Mouse (Mus musculus) neural tube, embryonic 11.5 days (tissue): ENCODE measurements around the gene 4930518I15Rik. TPM values are rescaled to one million over a fixed set of nuclear protein-coding genes. Genes with fewer than 3 reads are reported as not detected.

Source experiments
- ATAC-seq: fragments of 200-750 bp; cut with Nextera tagmentation; 2 replicates; pipeline ENCODE4 v1.8.0; 2017; ENCODE audit warnings: moderate number of reproducible peaks, mild to moderate bottlenecking, moderate TSS enrichment, moderate library complexity; ENCODE audit not compliant: insufficient read depth, low FRiP score, low TSS enrichment
- DNase-seq: peaks from one replicate; pipeline ENCODE4 v3.0.0-alpha.2; 2015; ENCODE audit warnings: low spot score
- H3K27ac ChIP-seq: fragments of 300-500 bp; sonication (generic); 2 replicates; pipeline ENCODE4 v1.5.1; 2014; ENCODE audit warnings: low read depth, mild to moderate bottlenecking, low read length
- H3K27me3 ChIP-seq: fragments of 300-500 bp; sonication (generic); 2 replicates; pipeline ENCODE4 v1.6.1; 2014; ENCODE audit warnings: mild to moderate bottlenecking, low read length, mixed read lengths; ENCODE audit not compliant: control insufficient read depth, insufficient read depth
- H3K36me3 ChIP-seq: fragments of 300-500 bp; sonication (generic); 2 replicates; pipeline ENCODE4 v1.6.1; 2014; ENCODE audit warnings: mild to moderate bottlenecking, low read length, moderate library complexity, mixed read lengths; ENCODE audit not compliant: control insufficient read depth, insufficient read depth
- H3K4me1 ChIP-seq: fragments of 300-500 bp; sonication (generic); 2 replicates; pipeline ENCODE4 v1.6.1; 2014; ENCODE audit warnings: low read length, mixed read lengths; ENCODE audit not compliant: control insufficient read depth, insufficient read depth
- H3K4me2 ChIP-seq: fragments of 300-500 bp; sonication (generic); 2 replicates; pipeline ENCODE4 v1.6.1; 2014; ENCODE audit warnings: low read depth, mild to moderate bottlenecking, moderate library complexity
- H3K4me3 ChIP-seq: fragments of 300-500 bp; sonication (generic); 2 replicates; pipeline ENCODE4 v1.5.1; 2014; ENCODE audit warnings: low read depth, low read length
- H3K9ac ChIP-seq: fragments of 300-500 bp; sonication (generic); 2 replicates; pipeline ENCODE4 v1.6.1; 2014; ENCODE audit warnings: mild to moderate bottlenecking, low read length
- H3K9me3 ChIP-seq: fragments of 300-500 bp; sonication (generic); 2 replicates; pipeline ENCODE4 v1.6.1; 2016; ENCODE audit warnings: low read length; ENCODE audit not compliant: control insufficient read depth
- WGBS: fragments of 180-500 bp; shearing (Covaris S2); extraction: QIAGEN DNeasy Blood & Tissue Kit; methylation state at CpG from one replicate; pipeline ENCODE4 v1.1.7; 2014; 5-methylcytosine and 5-hydroxymethylcytosine counted together
- polyA plus RNA-seq: library from polyadenylated mRNA; unstranded; fragments of >200 nt; fragmentation: Nextera tagmentation; extraction: Ambion mirVana; gene quantifications from 2 replicates; pipeline ENCODE4 v1.2.1, GENCODE M21; 2014

4930518I15Rik gene
- polyA plus RNA-seq, 1 experiment from 2014 or later = 5.6 TPM

DNA sequence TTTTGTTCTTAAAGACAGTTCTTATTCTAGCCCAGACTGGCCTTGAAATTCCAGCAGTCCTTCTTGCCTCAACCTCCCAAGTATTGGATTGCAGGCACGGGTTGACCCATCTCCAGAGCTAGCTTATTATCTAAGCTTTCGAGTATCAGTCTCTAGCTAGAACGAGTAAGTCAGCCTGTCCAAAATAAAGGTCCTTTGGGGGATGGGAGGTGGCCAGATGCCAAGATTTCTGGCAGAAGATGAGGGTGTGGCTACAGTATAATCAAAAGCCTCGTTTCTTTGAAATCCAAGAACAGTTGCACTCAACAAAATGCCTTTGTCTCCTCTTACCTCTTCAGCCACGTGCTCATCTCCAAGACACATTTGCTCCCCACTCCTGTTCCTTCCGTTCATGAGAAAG lies 12.8 kb upstream of the 4930518I15Rik start:
- Histone ChIP-seq H3K27ac (no peak overlapping the region), H3K4me2 (no peak overlapping the region), H3K4me3 (no peak overlapping the region), H3K27me3 (no peaks in the 10 kb centered on the region), H3K36me3 (peaks cover 10% of the 10 kb centered on the region), H3K4me1 (no peaks in the 10 kb centered on the region), H3K9ac (no peak overlapping the region), H3K9me3 (no peaks in the 10 kb centered on the region)
- WGBS = 83% methylated on average over 6 of the region's 6 CpGs
- DNase-seq (no peak), ATAC-seq (no peak)

GRCm38 (mm10) chr2:156869554-156869953 lies 11.8 kb upstream of the 4930518I15Rik start:
- H3K4me3 ChIP-seq = no peak overlapping the region
- DNase-seq (no peak), ATAC-seq (no peak)
- H3K4me2 ChIP-seq = no peak overlapping the region
- H3K36me3 ChIP-seq = peaks cover 9% of the 10 kb centered on the region
- H3K27me3 ChIP-seq = no peaks in the 10 kb centered on the region
- H3K4me1 ChIP-seq = no peaks in the 10 kb centered on the region
- H3K9me3 ChIP-seq = no peaks in the 10 kb centered on the region
- WGBS = 90% methylated on average over 7 of the region's 7 CpGs
- no peak overlapping the region for H3K9ac ChIP-seq
- no peak overlapping the region for H3K27ac ChIP-seq

DNA sequence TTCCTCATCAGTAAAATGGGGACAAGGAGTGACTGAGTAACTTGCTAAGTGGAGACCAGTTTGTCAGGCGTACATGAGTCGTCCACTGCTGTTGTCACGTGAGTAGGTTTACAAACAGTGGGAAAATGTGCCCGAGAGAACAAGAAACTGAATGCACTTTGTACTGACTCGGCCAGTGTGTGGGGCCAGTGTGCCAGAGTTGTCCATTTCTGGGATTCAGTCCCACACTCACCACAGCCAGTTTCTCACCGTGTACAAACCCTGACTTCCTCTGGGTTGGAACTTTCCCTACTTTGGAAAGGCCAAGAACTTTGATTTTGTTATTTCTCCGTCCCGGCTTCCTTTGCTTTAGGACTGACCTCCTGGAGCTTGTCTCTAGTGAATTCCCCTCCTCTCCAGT lies 11.2 kb upstream of the 4930518I15Rik start:
- Histone ChIP-seq H3K9ac (no peak overlapping the region), H3K4me3 (no peak overlapping the region), H3K36me3 (peaks cover 4% of the 10 kb centered on the region), H3K27ac (no peak overlapping the region), H3K27me3 (no peaks in the 10 kb centered on the region), H3K9me3 (no peaks in the 10 kb centered on the region), H3K4me2 (no peak overlapping the region), H3K4me1 (peaks cover 4% of the 10 kb centered on the region; the same call in 1 of the 2 replicates)
- no peak for DNase-seq
- 88% methylated on average over 8 of the region's 8 CpGs for WGBS
- no peak for ATAC-seq

DNA sequence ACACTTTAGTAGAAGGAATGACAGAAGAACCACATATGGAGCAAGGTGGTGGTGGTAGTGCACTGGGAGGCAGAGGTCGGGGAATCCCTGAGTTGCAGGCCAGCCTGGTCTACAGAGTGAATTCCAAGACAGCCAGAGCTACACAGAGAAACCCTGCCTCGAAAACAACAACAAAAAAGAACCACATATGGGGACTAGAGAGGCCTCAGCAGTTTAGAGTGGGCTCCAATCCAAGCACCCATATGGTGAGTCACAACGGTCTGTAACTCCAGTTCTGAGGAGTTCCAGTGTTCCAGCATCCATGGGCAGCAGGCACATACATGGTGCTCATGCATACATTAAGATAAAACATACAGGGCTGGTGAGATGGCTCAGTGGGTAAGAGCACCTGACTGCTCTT lies 6.7 kb upstream of the 4930518I15Rik start:
- Histone ChIP-seq H3K9me3 (no peaks in the 10 kb centered on the region), H3K27ac (no peak overlapping the region), H3K27me3 (no peaks in the 10 kb centered on the region), H3K4me3 (no peak overlapping the region), H3K4me2 (peak overlapping the region; percentile 92; the same call in 1 of the 2 replicates), H3K9ac (no peak overlapping the region), H3K36me3 (peaks cover 2% of the 10 kb centered on the region), H3K4me1 (peaks cover 8% of the 10 kb centered on the region; the same call in 1 of the 2 replicates)
- DNase-seq (no peak), ATAC-seq (no peak)
- 86% methylated on average over 3 of the region's 3 CpGs for WGBS

DNA sequence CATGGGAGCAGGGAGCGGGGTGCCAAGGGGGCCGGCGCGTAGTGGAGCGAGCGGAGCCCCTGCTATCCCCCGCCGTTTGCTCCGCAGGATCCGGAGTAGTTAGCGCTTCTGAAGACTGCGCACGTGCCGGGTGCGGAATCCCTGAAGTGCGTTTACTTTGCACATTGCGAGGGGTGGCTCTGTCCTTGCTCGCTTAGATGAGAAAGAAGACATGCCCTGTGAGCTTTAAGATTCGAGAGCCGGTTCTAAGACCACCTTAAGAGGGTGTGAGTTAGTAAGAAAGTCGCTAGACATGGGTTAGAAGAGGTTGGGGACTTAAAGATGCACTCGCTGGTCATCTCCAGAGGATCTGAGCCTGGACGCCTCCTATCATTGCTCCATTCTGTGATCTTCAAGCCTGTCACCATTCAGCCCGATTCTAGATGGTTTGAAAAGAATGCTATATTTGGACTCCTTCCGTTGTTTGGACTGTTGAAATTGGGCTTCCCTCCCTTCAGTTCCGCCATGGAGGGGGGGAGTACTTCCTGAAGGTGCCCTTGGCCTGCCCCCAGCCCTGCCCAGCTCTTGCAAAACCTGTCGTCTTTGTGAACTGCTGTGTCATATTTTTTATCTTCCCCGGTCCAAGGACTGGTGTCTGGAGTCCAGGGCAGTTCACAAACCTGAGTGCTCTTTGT lies 5.9 kb upstream of the 4930518I15Rik start:
- Histone ChIP-seq H3K9me3 (no peaks in the 10 kb centered on the region), H3K9ac (peak overlapping the region; percentile 97), H3K36me3 (peaks cover 2% of the 10 kb centered on the region), H3K4me2 (peak overlapping the region; percentile 92), H3K27ac (peak overlapping the region; percentile 67), H3K4me3 (peak overlapping the region; percentile 98), H3K27me3 (no peaks in the 10 kb centered on the region), H3K4me1 (peaks cover 8% of the 10 kb centered on the region; the same call in 1 of the 2 replicates)
- 4% methylated on average over 28 of the region's 28 CpGs for WGBS
- ATAC-seq = peak; percentile 51; the same call in 1 of the 2 replicates
- no peak for DNase-seq

- DNase-seq = peak; percentile 99
- peak within 1 kb of the TSS; percentile 94 for H3K27ac ChIP-seq
These were observed 5.2 kb upstream of the 4930518I15Rik start, which contains the start of gene Rab5if for GRCm38 (mm10) chr2:156862772-156863486. TSS of gene Rab5if (plus strand) at chr2:156863128.

DNA sequence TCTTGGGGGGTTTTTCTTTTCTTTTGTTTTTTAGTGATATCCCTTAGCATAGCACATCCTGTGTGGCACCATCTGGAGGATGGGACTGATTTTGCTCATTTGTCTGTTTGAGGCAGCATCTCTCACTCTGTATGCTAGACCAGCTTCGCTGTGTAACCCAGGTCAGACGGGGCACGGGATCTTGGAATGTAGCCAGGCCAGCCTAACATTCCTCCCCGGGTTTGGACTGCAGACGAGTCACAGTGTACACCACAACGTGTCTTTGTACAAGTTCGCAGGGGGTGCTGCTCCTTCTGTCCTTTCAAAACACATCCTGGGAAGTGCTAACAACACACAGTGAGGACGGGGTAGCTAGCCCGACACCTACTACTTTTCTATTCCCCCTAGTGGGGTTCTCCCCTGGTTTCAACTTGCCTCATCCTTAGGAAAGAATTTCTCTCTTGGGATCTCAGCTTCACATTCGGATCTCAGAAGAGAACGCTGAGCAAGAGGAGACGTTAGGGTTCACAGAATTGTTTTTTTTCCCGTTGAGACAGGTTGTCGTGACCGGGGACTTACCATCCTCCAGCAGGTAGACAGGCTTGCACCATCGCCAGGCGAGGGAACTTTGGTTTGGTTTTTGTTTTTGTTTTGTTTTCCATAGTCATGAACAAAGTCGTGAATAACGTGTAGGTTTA lies 4.4 kb upstream of the 4930518I15Rik start:
- H3K4me1 ChIP-seq = peaks cover 8% of the 10 kb centered on the region; the same call in 1 of the 2 replicates
- H3K4me2 ChIP-seq = peak overlapping the region; percentile 53
- under 1% methylated on average over 19 of the region's 19 CpGs for WGBS
- no peaks in the 10 kb centered on the region for H3K9me3 ChIP-seq
- ATAC-seq = peak; percentile 22; the same call in 1 of the 2 replicates
- peak overlapping the region; percentile 98 for H3K4me3 ChIP-seq
- H3K27me3 ChIP-seq = no peaks in the 10 kb centered on the region
- peak; percentile 58 for DNase-seq
- peak overlapping the region; percentile 94 for H3K27ac ChIP-seq
- peak overlapping the region; percentile 83 for H3K9ac ChIP-seq
- peaks cover 2% of the 10 kb centered on the region for H3K36me3 ChIP-seq

More at GRCm38 (mm10) chr2:156862772-156863486, 5.2 kb upstream of the 4930518I15Rik start, which contains the start of gene Rab5if:
- under 1% methylated on average over 92 of the region's 98 CpGs for WGBS
- Histone ChIP-seq H3K36me3 (peaks cover 2% of the 10 kb centered on the region), H3K9ac (peak within 1 kb of the TSS; percentile 97), H3K4me1 (peaks cover 8% of the 10 kb centered on the region; the same call in 1 of the 2 replicates), H3K9me3 (no peaks in the 10 kb centered on the region), H3K27me3 (no peaks in the 10 kb centered on the region), H3K4me3 (peak within 1 kb of the TSS; percentile 98), H3K4me2 (peak within 1 kb of the TSS; percentile 92)
- peak; percentile 97 for ATAC-seq

DNA sequence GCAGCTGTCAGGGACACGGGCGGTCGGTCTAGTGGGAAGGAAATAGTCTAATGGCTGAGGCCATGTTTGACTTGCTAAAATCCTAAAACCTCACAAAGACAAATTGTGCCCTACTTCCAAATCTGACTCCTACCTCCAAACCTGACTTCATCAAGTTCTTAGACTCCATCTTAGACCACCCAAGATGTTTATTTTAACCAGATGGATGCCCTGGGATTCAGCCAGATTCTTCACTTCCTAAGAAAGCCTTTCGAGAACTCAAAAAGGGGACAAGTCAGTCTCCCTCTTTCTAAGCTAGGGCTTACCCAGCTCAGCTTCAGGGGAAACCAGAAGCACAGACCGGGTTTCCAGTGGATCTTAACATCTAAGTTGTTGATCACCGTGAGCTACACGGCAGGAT lies 925 bp upstream of the 4930518I15Rik start:
- Histone ChIP-seq H3K9me3 (no peaks in the 10 kb centered on the region), H3K27ac (no peak overlapping the region), H3K4me1 (0 out of 2 replicates have a peak, but pooled peaks cover under 1% of the 10 kb centered on the region), H3K4me3 (no peak overlapping the region), H3K27me3 (no peaks in the 10 kb centered on the region), H3K9ac (no peak overlapping the region), H3K4me2 (no peak overlapping the region), H3K36me3 (peaks cover 5% of the 10 kb centered on the region)
- DNase-seq = no peak
- no peak for ATAC-seq
- WGBS = 90% methylated on average over 7 of the region's 7 CpGs
